Mouse (Mus musculus): ENCODE measurements around the gene Rsph10b.
A peak's percentile ranks its signal among the peaks of the same experiment; 100 is the strongest.
"Not testable (repeated sequence)": the region's sequence is repeated elsewhere in the genome, so short reads cannot be mapped to it uniquely, and the experiment has no call there.

Gene Rsph10b

GRCm38 (mm10) chr5:143993849-143994248 lies 61.0 kb downstream of the Rsph10b start:
- DNase-seq (ENCODE audit: low spot score), result no peak

GRCm38 (mm10) chr5:143994632-143995365 lies 62.0 kb downstream of the Rsph10b start:
- DNase-seq (ENCODE audit: low spot score), result no peak

GRCm38 (mm10) chr5:143999409-143999808 lies 66.6 kb downstream of the Rsph10b start:
- no peak for DNase-seq (ENCODE audit: low spot score)

GRCm38 (mm10) chr5:144002461-144003192 lies 69.8 kb downstream of the Rsph10b start:
- DNase-seq (ENCODE audit: low spot score), result no peak

GRCm38 (mm10) chr5:144013366-144014134 lies 80.7 kb downstream of the Rsph10b start:
- DNase-seq (ENCODE audit: low spot score), result not testable (repeated sequence)

GRCm38 (mm10) chr5:144014551-144015311 lies 81.9 kb downstream of the Rsph10b start, which contains the start of gene Ccz1:
Ccz1 (minus strand) TSS chr5:144014877.
- peak; percentile 53 for DNase-seq (ENCODE audit: low spot score)

GRCm38 (mm10) chr5:144015312-144015650 lies 82.4 kb downstream of the Rsph10b start:
- no peak for DNase-seq (ENCODE audit: low spot score)

GRCm38 (mm10) chr5:144015845-144016244 lies 83.0 kb downstream of the Rsph10b start:
- DNase-seq (ENCODE audit: low spot score), result no peak

GRCm38 (mm10) chr5:144026620-144027263 lies 93.9 kb downstream of the Rsph10b start, which contains the start of gene Ocm:
Ocm (minus strand) TSS chr5:144026670.
- no peak for DNase-seq (ENCODE audit: low spot score)

- DNase-seq (ENCODE audit: low spot score), result no peak
These were observed 99.7 kb downstream of the Rsph10b start for GRCm38 (mm10) chr5:144032491-144032890.

GRCm38 (mm10) chr5:144034567-144034966 lies 101.7 kb downstream of the Rsph10b start:
- no peak for DNase-seq (ENCODE audit: low spot score)

Data from layer of hippocampus, adult 9-10 months (tissue).